In the genomic region with DNA sequence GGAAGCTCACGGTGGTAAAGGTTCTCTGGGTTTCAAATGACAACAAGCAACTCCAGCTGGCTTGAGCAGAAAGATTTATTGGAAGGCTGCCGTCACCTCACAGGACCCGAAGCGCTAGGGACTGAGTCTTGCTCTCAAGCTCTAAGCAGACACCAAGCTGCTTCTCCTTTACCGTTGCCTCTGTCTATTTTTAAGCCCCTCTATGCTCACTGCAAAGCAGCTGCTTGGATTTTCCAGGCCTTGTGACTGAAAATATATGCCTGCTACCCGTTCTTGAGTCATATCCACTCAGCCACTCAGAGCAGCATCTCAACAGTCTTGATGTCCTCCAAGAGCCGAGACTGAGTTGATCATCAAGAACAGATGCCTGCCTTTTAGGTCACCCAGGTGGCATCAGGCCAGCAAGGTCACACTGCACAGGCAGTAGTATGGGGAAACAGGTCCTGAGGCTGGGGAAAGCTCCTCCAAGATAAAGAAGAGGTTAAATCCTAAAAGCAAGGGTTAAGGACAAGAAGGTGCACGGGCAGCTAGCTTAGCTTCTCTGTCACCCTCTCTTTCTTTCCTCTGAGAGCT, we compare ENCODE assay signal across 8 mouse cellular contexts.
DNase-seq lines count a peak whose midpoint lies in the region; ATAC-seq and TF ChIP-seq lines count a peak whose summit lies in the region.

No protein-coding gene starts in this region.

- H3K36me3 ChIP-seq in kidney, embryonic 16.5 days (ENCODE audit: insufficient read depth, low read length): no peaks in the 10 kb centered on the region
- no peaks in the 10 kb centered on the region for H3K36me3 ChIP-seq in heart, embryonic 11.5 days (ENCODE audit: control insufficient read depth, insufficient read depth, low read length)
- no peaks in the 10 kb centered on the region for H3K36me3 ChIP-seq in limb, embryonic 14.5 days (ENCODE audit: control insufficient read depth, insufficient read depth, low read length)
- no peaks in the 10 kb centered on the region for H3K36me3 ChIP-seq in hindbrain, embryonic 16.5 days (ENCODE audit: control insufficient read depth, insufficient read depth, low read length)
- H3K36me3 ChIP-seq in intestine, embryonic 16.5 days (ENCODE audit: control insufficient read depth, insufficient read depth, low read length): no peaks in the 10 kb centered on the region

- no peak for TF ChIP-seq POLR2A in limb, embryonic 14.5 days (IDR thresholded peaks at IDR 0.05; ENCODE audit: borderline replicate concordance, extremely low read depth, insufficient read depth, insufficient read length)

- ATAC-seq in kidney, embryonic 16.5 days (ENCODE audit: low FRiP score, low TSS enrichment): 0 out of 2 replicates have a peak, but pooled peaks have one; percentile 23
- ATAC-seq in heart, embryonic 11.5 days (replicated peaks; ENCODE audit: insufficient number of reproducible peaks, low FRiP score, low TSS enrichment): no peak
- ATAC-seq in limb, embryonic 14.5 days (ENCODE audit: low FRiP score, low read depth): peak; percentile 47
- ATAC-seq in hindbrain, embryonic 16.5 days: no peak
- ATAC-seq in intestine, embryonic 16.5 days: no peak

- peaks cover 5% of the 10 kb centered on the region; the same call in 1 of the 2 replicates for H3K4me1 ChIP-seq in kidney, embryonic 16.5 days (ENCODE audit: insufficient read depth, low read length)
- H3K4me1 ChIP-seq in heart, embryonic 11.5 days (ENCODE audit: control insufficient read depth, insufficient read depth, low read length): peaks cover 22% of the 10 kb centered on the region
- peaks cover 7% of the 10 kb centered on the region; the same call in 1 of the 2 replicates for H3K4me1 ChIP-seq in limb, embryonic 14.5 days (ENCODE audit: control insufficient read depth, insufficient read depth, low read length)
- H3K4me1 ChIP-seq in hindbrain, embryonic 16.5 days (ENCODE audit: control insufficient read depth, insufficient read depth, low read depth, low read length): no peaks in the 10 kb centered on the region
- H3K4me1 ChIP-seq in intestine, embryonic 16.5 days (ENCODE audit: control insufficient read depth, insufficient read depth, low read length): no peaks in the 10 kb centered on the region

- no peak overlapping the region for H3K4me3 ChIP-seq in kidney, embryonic 16.5 days (ENCODE audit: low read length)
- no peak overlapping the region for H3K4me3 ChIP-seq in heart, embryonic 11.5 days (ENCODE audit: low read depth, low read length)
- no peak overlapping the region for H3K4me3 ChIP-seq in limb, embryonic 14.5 days (replicated peaks; ENCODE audit: low read length)
- H3K4me3 ChIP-seq in hindbrain, embryonic 16.5 days (ENCODE audit: low read length): no peak overlapping the region
- no peak overlapping the region for H3K4me3 ChIP-seq in intestine, embryonic 16.5 days (ENCODE audit: low read length)

- no peaks in the 10 kb centered on the region for H3K9me3 ChIP-seq in kidney, embryonic 16.5 days (ENCODE audit: low read length)
- no peaks in the 10 kb centered on the region for H3K9me3 ChIP-seq in heart, embryonic 11.5 days (replicated peaks; ENCODE audit: control insufficient read depth, low read length)
- no peaks in the 10 kb centered on the region for H3K9me3 ChIP-seq in limb, embryonic 14.5 days (ENCODE audit: control insufficient read depth, low read length)
- no peaks in the 10 kb centered on the region for H3K9me3 ChIP-seq in hindbrain, embryonic 16.5 days (ENCODE audit: control insufficient read depth, low read length)
- no peaks in the 10 kb centered on the region for H3K9me3 ChIP-seq in intestine, embryonic 16.5 days (ENCODE audit: control insufficient read depth, low read length)

- no peak overlapping the region for H3K4me2 ChIP-seq in kidney, embryonic 16.5 days (replicated peaks; ENCODE audit: low read depth, low read length)
- H3K4me2 ChIP-seq in heart, embryonic 11.5 days: no peak overlapping the region
- no peak overlapping the region for H3K4me2 ChIP-seq in limb, embryonic 14.5 days (replicated peaks; ENCODE audit: low read depth, low read length, severe bottlenecking)
- no peak overlapping the region for H3K4me2 ChIP-seq in hindbrain, embryonic 16.5 days (ENCODE audit: low read length)
- H3K4me2 ChIP-seq in intestine, embryonic 16.5 days (ENCODE audit: low read depth, low read length): no peak overlapping the region

- 29% methylated on average over 8 of the region's 8 CpGs for WGBS in kidney, embryonic 16.5 days
- 49% methylated on average over 8 of the region's 8 CpGs for WGBS in heart, embryonic 11.5 days (ENCODE audit: insufficient replicate concordance)
- 33% methylated on average over 8 of the region's 8 CpGs for WGBS in limb, embryonic 14.5 days
- WGBS in hindbrain, embryonic 16.5 days: 71% methylated on average over 8 of the region's 8 CpGs
- WGBS in intestine, embryonic 16.5 days: 59% methylated on average over 8 of the region's 8 CpGs

- no peak overlapping the region for H3K9ac ChIP-seq in kidney, embryonic 16.5 days (replicated peaks; ENCODE audit: low read length)
- H3K9ac ChIP-seq in heart, embryonic 11.5 days (ENCODE audit: low read depth, low read length): no peak overlapping the region
- H3K9ac ChIP-seq in limb, embryonic 14.5 days (ENCODE audit: low read depth, low read length, severe bottlenecking): no peak overlapping the region
- no peak overlapping the region for H3K9ac ChIP-seq in hindbrain, embryonic 16.5 days (ENCODE audit: low read depth, low read length)
- no peak overlapping the region for H3K9ac ChIP-seq in intestine, embryonic 16.5 days (ENCODE audit: low read depth, low read length)

- no peak for DNase-seq in kidney, postnatal 36 days
- DNase-seq in cerebellum, adult 9-10 months: peak; percentile 30
- DNase-seq in limb, embryonic 14.5 days (ENCODE audit: low spot score): no peak
- DNase-seq in ovary, adult 18-20 months (ENCODE audit: low spot score): no peak

- H3K27me3 ChIP-seq in kidney, embryonic 16.5 days (ENCODE audit: insufficient read depth, low read length): no peaks in the 10 kb centered on the region
- no peaks in the 10 kb centered on the region for H3K27me3 ChIP-seq in heart, embryonic 11.5 days (ENCODE audit: control insufficient read depth, insufficient read depth, low read length)
- H3K27me3 ChIP-seq in limb, embryonic 14.5 days (ENCODE audit: control insufficient read depth, insufficient read depth, low read length): no peaks in the 10 kb centered on the region
- no peaks in the 10 kb centered on the region for H3K27me3 ChIP-seq in hindbrain, embryonic 16.5 days (replicated peaks; ENCODE audit: control insufficient read depth, insufficient read depth, low read length)
- H3K27me3 ChIP-seq in intestine, embryonic 16.5 days (replicated peaks; ENCODE audit: control insufficient read depth, insufficient read depth, low read length): no peaks in the 10 kb centered on the region

- H3K27ac ChIP-seq in kidney, embryonic 16.5 days (ENCODE audit: low read length): no peak overlapping the region
- peak overlapping the region; percentile 8; the same call in 1 of the 2 replicates for H3K27ac ChIP-seq in heart, embryonic 11.5 days (ENCODE audit: low read depth, low read length)
- no peak overlapping the region for H3K27ac ChIP-seq in limb, embryonic 14.5 days (replicated peaks; ENCODE audit: low read depth, low read length)
- H3K27ac ChIP-seq in hindbrain, embryonic 16.5 days (ENCODE audit: low read depth, low read length): no peak overlapping the region
- no peak overlapping the region for H3K27ac ChIP-seq in intestine, embryonic 16.5 days (ENCODE audit: low read length)

Comparison
In these comparisons a context has a peak if more than half of its experiments do, and no peak if none do; other contexts are left out.
1. ATAC-seq: peak in kidney, embryonic 16.5 days (single experiment) and limb, embryonic 14.5 days (single experiment); none in heart, embryonic 11.5 days (single experiment), hindbrain, embryonic 16.5 days (single experiment) and intestine, embryonic 16.5 days (single experiment).